Mouse (Mus musculus) heart, embryonic 11.5 days (tissue): Measurements from ENCODE around the gene Kank2. TPM values are rescaled to one million over a fixed set of nuclear protein-coding genes. Genes with fewer than 3 reads are reported as not detected.
A peak's percentile ranks its signal among the peaks of the same experiment; 100 is the strongest.

Experiments used
- ATAC-seq: fragments of 200-750 bp; cut with Nextera tagmentation; replicated peaks from 2 replicates; pipeline ENCODE4 v1.8.0; 2017; ENCODE audit warnings: moderate library complexity; ENCODE audit not compliant: insufficient number of reproducible peaks, low FRiP score, low TSS enrichment
- H3K27ac ChIP-seq: fragments of 300-500 bp; sonication (generic); 2 replicates; pipeline ENCODE4 v1.5.1; 2014; ENCODE audit warnings: mild to moderate bottlenecking, low read depth, low read length
- H3K27me3 ChIP-seq: fragments of 300-500 bp; sonication (generic); 2 replicates; pipeline ENCODE4 v1.6.1; 2014; ENCODE audit warnings: mild to moderate bottlenecking, low read length, mixed read lengths; ENCODE audit not compliant: control insufficient read depth, insufficient read depth
- H3K36me3 ChIP-seq: fragments of 300-500 bp; sonication (generic); 2 replicates; pipeline ENCODE4 v1.6.1; 2014; ENCODE audit warnings: mild to moderate bottlenecking, low read length, moderate library complexity, mixed read lengths; ENCODE audit not compliant: control insufficient read depth, insufficient read depth
- H3K4me1 ChIP-seq: fragments of 300-500 bp; sonication (generic); 2 replicates; pipeline ENCODE4 v1.6.1; 2014; ENCODE audit warnings: low read length; ENCODE audit not compliant: control insufficient read depth, insufficient read depth
- H3K4me2 ChIP-seq: fragments of 300-500 bp; sonication (generic); 2 replicates; pipeline ENCODE4 v1.6.1; 2014; ENCODE audit warnings: mild to moderate bottlenecking, moderate library complexity
- H3K4me3 ChIP-seq: fragments of 300-500 bp; sonication (generic); 2 replicates; pipeline ENCODE4 v1.5.1; 2014; ENCODE audit warnings: low read depth, low read length
- H3K9ac ChIP-seq: fragments of 300-500 bp; sonication (generic); 2 replicates; pipeline ENCODE4 v1.6.1; 2014; ENCODE audit warnings: mild to moderate bottlenecking, low read depth, low read length, moderate library complexity
- H3K9me3 ChIP-seq: fragments of 300-500 bp; sonication (generic); replicated peaks from 2 replicates; pipeline ENCODE4 v1.6.1; 2016; ENCODE audit warnings: low read length; ENCODE audit not compliant: control insufficient read depth
- WGBS: fragments of 180-500 bp; shearing (Covaris S2); extraction: QIAGEN DNeasy Blood & Tissue Kit; methylation state at CpG from one replicate; pipeline ENCODE4 v1.1.7; 2014; ENCODE audit not compliant: insufficient replicate concordance; 5-methylcytosine and 5-hydroxymethylcytosine counted together
- polyA plus RNA-seq: library from polyadenylated mRNA; unstranded; fragments of >200 nt; fragmentation: Nextera tagmentation; extraction: Ambion mirVana; gene quantifications from 2 replicates; pipeline ENCODE4 v1.2.1, GENCODE M21; 2014

Kank2 gene
- 8.9 and 9.0 TPM in 2 replicates for polyA plus RNA-seq

DNA sequence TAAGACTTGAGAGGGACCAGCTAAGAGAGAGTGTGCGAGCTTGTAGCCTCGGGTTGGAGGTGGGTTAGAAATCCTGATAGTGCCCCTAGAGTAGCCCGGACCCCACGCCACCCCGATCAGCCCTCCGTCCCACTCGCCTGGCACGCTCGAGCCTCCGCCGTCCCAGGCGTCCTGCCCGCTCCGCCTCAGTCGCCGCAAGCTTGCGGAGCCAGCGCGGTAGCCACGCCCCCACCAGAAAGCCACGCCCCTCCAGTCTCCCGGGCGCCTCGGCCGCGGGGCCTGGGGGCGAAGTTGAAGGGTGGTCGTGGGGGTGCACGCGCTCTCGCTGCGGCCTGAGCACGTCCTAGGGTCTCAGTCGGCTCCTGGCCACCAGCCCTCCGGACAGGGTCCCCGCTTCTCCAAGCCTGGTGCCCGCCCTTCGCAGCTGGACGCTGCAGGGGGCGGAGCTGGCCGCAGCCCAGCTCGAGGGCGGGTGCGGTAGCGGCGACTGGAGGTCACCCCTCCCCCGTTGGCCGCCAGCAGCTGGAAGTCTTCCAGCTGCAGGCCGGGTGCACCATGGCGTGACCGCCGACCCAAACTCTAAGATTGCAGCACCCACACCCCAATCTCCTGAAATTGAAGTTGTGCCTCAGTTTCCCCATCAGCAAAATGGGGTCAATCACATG, at the start of gene Kank2:
TSS of gene Kank2 (minus strand) at position 400 of the 665 bp plus-strand sequence.
- ATAC-seq = peak; percentile 78

DNA sequence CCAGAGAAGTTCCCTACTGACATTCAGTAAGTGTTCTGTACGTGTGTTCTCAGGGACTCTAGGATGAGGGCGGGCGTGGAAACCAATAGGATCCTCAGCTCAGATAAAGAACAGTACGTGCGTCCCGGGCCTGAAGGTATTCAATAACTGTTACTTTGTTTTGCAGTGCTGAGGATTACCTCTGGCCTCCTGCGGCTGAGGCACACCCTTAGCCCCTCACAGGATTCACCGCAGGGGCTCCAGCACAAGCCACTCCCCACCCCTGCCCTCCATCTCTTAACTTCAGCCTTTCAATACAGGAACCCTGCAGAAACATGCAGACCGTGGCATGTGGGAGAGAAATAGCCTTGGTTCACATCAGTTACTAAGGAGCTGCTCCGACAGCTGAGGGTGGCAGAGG, 49.4 kb upstream of the Kank2 start:
- Histone ChIP-seq H3K4me1 (peaks cover 24% of the 10 kb centered on the region), H3K4me3 (no peak overlapping the region), H3K4me2 (peak overlapping the region; percentile 70)

More for the DNA sequence above, at the start of gene Kank2:
- Histone ChIP-seq H3K4me1 (peaks cover 19% of the 10 kb centered on the region), H3K27ac (peak within 1 kb of the TSS; percentile 92), H3K4me2 (peak within 1 kb of the TSS; percentile 81), H3K36me3 (peaks cover 29% of the 10 kb centered on the region), H3K27me3 (no peaks in the 10 kb centered on the region), H3K9ac (peak within 1 kb of the TSS; percentile 88), H3K9me3 (no peaks in the 10 kb centered on the region), H3K4me3 (peak within 1 kb of the TSS; percentile 92)
- under 1% methylated on average over 52 of the region's 52 CpGs for WGBS

DNA sequence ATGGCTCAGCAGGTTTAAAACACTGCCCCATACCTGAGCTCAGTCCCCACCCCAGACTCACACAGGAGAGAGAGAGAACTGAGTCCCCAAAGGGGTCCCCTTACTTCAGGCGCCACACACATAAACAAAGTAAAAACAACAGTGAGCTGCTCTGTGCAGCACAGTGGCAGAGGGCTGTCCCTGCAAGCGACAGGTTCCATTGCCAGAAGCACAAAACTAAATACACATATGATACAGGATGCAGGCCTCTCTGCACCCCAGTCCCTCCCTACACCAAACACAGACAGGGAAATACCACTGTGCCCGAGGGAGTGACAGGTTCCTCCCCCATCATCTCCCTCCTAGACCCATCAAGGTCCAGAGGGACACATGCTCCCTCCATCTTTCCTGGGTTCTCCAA, 48.9 kb upstream of the Kank2 start:
- peak overlapping the region; percentile 56 for H3K9ac ChIP-seq
- H3K4me2 ChIP-seq = peak overlapping the region; percentile 70
- H3K4me1 ChIP-seq = peaks cover 24% of the 10 kb centered on the region
- peak overlapping the region; percentile 91 for H3K27ac ChIP-seq
- H3K4me3 ChIP-seq = peak overlapping the region; percentile 32
- H3K27me3 ChIP-seq = no peaks in the 10 kb centered on the region
- H3K9me3 ChIP-seq = no peaks in the 10 kb centered on the region
- 23% methylated on average over 3 of the region's 3 CpGs for WGBS
- peaks cover 3% of the 10 kb centered on the region; the same call in 1 of the 2 replicates for H3K36me3 ChIP-seq
- no peak for ATAC-seq

More for the DNA sequence above, 49.4 kb upstream of the Kank2 start:
- H3K36me3 ChIP-seq = peaks cover 3% of the 10 kb centered on the region; the same call in 1 of the 2 replicates
- H3K9me3 ChIP-seq = no peaks in the 10 kb centered on the region
- WGBS = 23% methylated on average over 10 of the region's 10 CpGs
- no peak for ATAC-seq
- peak overlapping the region; percentile 49; the same call in 1 of the 2 replicates for H3K9ac ChIP-seq
- peak overlapping the region; percentile 91 for H3K27ac ChIP-seq
- no peaks in the 10 kb centered on the region for H3K27me3 ChIP-seq

DNA sequence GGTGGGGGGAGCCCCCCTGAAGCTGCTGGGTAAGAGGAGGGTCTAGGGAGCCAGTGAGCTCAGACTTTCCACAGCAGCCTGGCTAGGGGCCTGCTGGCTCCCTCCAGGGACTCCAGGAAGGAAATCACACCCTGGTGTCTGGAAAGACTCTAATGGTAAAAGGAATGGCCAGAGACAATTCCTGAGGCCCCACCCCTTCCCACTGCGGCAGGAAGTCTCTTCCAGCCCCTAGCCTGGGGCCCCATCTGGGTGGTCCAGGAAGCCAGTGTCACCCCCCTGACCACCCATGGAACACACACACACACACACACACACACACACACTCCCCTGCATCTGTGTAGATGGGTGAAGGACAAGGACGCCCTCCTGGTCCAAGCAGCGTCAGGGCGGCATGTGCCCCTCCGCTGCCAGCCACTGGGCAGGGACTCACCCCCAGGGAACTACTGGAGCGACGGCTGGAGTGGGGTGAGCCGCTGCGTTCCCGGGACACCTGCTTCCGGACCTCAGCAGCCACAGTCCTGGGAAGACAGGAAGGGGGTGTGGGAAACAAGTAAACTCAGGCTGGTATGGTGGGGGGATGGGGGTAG, 48.3 kb upstream of the Kank2 start:
- peaks cover 3% of the 10 kb centered on the region; the same call in 1 of the 2 replicates for H3K36me3 ChIP-seq
- peak overlapping the region; percentile 91 for H3K27ac ChIP-seq
- H3K4me3 ChIP-seq = peak overlapping the region; percentile 32
- H3K9ac ChIP-seq = peak overlapping the region; percentile 72
- H3K27me3 ChIP-seq = no peaks in the 10 kb centered on the region
- WGBS = 6% methylated on average over 11 of the region's 11 CpGs
- peaks cover 24% of the 10 kb centered on the region for H3K4me1 ChIP-seq
- ATAC-seq = peak; percentile 76
- no peaks in the 10 kb centered on the region for H3K9me3 ChIP-seq
- peak overlapping the region; percentile 70 for H3K4me2 ChIP-seq

DNA sequence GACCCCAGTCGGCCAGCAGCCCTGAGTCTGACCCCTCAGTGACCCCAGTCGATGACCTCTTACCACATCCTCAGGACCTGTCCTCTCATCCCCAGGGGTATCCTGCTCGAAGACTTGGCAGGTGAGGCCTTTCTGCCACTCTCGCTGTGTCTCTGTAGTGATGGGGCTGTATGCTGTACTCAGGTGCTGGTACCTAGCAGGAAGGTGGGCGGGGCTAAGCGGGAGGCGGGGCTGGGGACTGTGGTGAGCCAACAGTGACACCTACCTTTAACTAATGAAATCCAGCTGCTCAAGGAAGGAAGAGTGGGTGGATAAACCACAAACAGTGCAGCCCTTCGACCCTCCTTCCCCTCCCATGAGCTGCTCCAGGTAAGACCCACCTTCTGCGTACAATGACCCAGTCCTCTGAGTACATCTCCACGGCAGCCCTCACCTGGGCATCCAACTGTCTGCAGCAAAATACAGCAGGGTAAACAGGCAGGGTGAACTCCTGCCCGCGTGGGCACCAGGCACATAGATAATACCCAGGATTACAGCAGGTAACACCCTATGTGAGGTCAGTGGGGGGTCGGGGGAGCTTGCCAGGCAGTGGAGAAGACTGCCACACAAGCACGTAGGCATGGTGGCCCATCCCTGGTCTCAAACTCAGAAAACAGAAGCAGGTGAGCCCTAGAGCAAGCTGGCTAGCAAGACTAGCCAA, 47.0 kb upstream of the Kank2 start:
- Histone ChIP-seq H3K4me1 (peaks cover 24% of the 10 kb centered on the region), H3K27me3 (no peaks in the 10 kb centered on the region), H3K27ac (peak overlapping the region; percentile 91), H3K36me3 (peaks cover 3% of the 10 kb centered on the region; the same call in 1 of the 2 replicates), H3K4me2 (no peak overlapping the region), H3K9me3 (no peaks in the 10 kb centered on the region), H3K4me3 (no peak overlapping the region), H3K9ac (no peak overlapping the region)
- 39% methylated on average over 14 of the region's 14 CpGs for WGBS
- ATAC-seq = no peak

DNA sequence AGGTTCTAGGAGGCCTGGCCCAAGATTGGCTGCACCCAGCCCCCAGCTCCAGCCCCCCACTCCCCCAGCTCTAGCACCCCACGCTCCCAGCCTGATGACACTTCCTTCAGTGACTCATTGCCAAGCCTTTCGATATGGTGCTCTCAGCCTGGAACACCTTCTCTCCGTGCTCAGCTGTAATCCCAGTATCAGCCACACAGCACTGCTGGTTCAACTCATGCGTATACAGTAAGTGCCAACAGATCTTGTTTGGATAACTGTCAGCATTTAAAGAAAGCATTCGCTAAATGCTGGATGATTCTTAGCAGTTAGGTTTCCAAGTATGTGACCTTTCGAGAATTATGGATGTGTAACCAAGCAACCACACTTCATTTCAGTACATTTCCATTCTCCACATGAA, 44.5 kb upstream of the Kank2 start:
- H3K27ac ChIP-seq = 0 out of 2 replicates have a peak overlapping the region, but pooled peaks have one; percentile 54
- H3K27me3 ChIP-seq = no peaks in the 10 kb centered on the region
- WGBS = 66% methylated on average over 6 of the region's 6 CpGs
- no peaks in the 10 kb centered on the region for H3K9me3 ChIP-seq
- H3K9ac ChIP-seq = no peak overlapping the region; the same call in 1 of the 2 replicates
- no peak overlapping the region for H3K4me2 ChIP-seq
- peaks cover 18% of the 10 kb centered on the region for H3K4me1 ChIP-seq
- no peak overlapping the region for H3K4me3 ChIP-seq
- ATAC-seq = no peak
- peaks cover 3% of the 10 kb centered on the region; the same call in 1 of the 2 replicates for H3K36me3 ChIP-seq

DNA sequence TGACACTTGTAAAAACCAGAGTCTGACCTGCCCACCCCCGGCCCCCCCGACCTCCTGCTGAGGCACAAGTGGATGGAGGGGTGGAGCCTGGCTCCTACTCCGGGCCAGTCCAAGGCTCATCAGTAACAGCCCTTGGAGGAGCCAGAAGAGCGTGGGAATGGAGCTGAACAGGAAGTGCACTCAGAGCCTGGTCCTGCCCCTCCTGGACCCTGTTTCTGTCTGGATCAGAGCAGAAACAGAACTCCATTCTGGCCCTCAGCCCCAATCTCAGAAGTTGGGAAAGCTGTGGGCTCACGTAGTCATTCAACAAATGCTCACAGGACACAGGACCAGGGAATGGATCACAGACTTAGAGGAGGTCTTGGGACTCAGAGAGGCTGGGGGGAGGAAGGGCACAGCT, 43.8 kb upstream of the Kank2 start:
- H3K27ac ChIP-seq = peak overlapping the region; percentile 54; the same call in 1 of the 2 replicates
- peaks cover 11% of the 10 kb centered on the region for H3K4me1 ChIP-seq
- H3K36me3 ChIP-seq = peaks cover 7% of the 10 kb centered on the region
- no peaks in the 10 kb centered on the region for H3K9me3 ChIP-seq
- WGBS = 34% methylated on average over 5 of the region's 5 CpGs
- no peak for ATAC-seq
- no peaks in the 10 kb centered on the region for H3K27me3 ChIP-seq
- no peak overlapping the region for H3K4me3 ChIP-seq
- no peak overlapping the region for H3K4me2 ChIP-seq
- no peak overlapping the region for H3K9ac ChIP-seq

DNA sequence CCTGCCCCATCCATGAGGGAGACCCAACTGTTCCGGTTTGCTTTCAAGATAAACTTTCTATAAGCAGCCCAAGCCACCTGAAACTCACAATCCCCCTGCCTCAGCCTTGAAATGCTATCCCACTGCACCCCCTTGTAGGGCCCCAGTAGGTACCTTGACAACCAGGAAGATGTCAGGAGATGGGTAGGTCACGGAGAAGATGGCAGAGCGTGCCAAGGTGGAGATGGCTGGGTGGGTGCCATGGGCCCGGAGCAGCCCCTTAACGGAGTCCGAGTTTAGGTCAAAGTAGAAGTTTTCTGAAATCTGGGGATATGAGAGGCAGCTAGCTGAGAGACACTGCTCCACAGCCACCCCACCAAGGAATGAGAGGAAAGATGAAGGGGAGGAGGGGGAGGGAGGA, 42.8 kb upstream of the Kank2 start:
- no peak for ATAC-seq
- H3K27ac ChIP-seq = no peak overlapping the region
- H3K36me3 ChIP-seq = peaks cover 7% of the 10 kb centered on the region

More for the DNA sequence above, 42.8 kb upstream of the Kank2 start:
- H3K27me3 ChIP-seq = no peaks in the 10 kb centered on the region
- peaks cover under 1% of the 10 kb centered on the region for H3K4me1 ChIP-seq
- H3K4me3 ChIP-seq = no peak overlapping the region
- no peaks in the 10 kb centered on the region for H3K9me3 ChIP-seq
- H3K9ac ChIP-seq = no peak overlapping the region
- no peak overlapping the region for H3K4me2 ChIP-seq
- WGBS = 92% methylated on average over 6 of the region's 6 CpGs
